Mouse (Mus musculus) intestine, embryonic 16.5 days (tissue): Measurements from ENCODE around the gene Olfr1380. TPM values are rescaled to one million over a fixed set of nuclear protein-coding genes. Genes with fewer than 3 reads are reported as not detected.
"Not testable (repeated sequence)": the region's sequence is repeated elsewhere in the genome, so short reads cannot be mapped to it uniquely, and the experiment has no call there.

Experiments used
- ATAC-seq: fragments of 200-750 bp; cut with Nextera tagmentation; 2 replicates; pipeline ENCODE4 v1.8.0; 2017; ENCODE audit warnings: moderate TSS enrichment, moderate library complexity
- H3K27ac ChIP-seq: fragments of 300-500 bp; sonication (generic); 2 replicates; pipeline ENCODE4 v1.5.1; 2014; ENCODE audit warnings: mild to moderate bottlenecking, low read length
- H3K27me3 ChIP-seq: fragments of 300-500 bp; sonication (generic); replicated peaks from 2 replicates; pipeline ENCODE4 v1.6.1; 2014; ENCODE audit warnings: low read length, control low read depth, mixed read lengths; ENCODE audit not compliant: control insufficient read depth, insufficient read depth
- H3K36me3 ChIP-seq: fragments of 300-500 bp; sonication (generic); 2 replicates; pipeline ENCODE4 v1.6.1; 2014; ENCODE audit warnings: low read length, control low read depth; ENCODE audit not compliant: control insufficient read depth, insufficient read depth
- H3K4me1 ChIP-seq: fragments of 300-500 bp; sonication (generic); 2 replicates; pipeline ENCODE4 v1.6.1; 2014; ENCODE audit warnings: low read length, control low read depth, mixed read lengths; ENCODE audit not compliant: control insufficient read depth, insufficient read depth
- H3K4me2 ChIP-seq: fragments of 300-500 bp; sonication (generic); 2 replicates; pipeline ENCODE4 v1.6.1; 2014; ENCODE audit warnings: low read depth, low read length, control low read depth
- H3K4me3 ChIP-seq: fragments of 300-500 bp; sonication (generic); 2 replicates; pipeline ENCODE4 v1.5.1; 2014; ENCODE audit warnings: mild to moderate bottlenecking, low read length
- H3K9ac ChIP-seq: fragments of 300-500 bp; sonication (generic); 2 replicates; pipeline ENCODE4 v1.6.1; 2014; ENCODE audit warnings: low read depth, low read length
- H3K9me3 ChIP-seq: fragments of 300-500 bp; sonication (generic); 2 replicates; pipeline ENCODE4 v1.6.1; 2016; ENCODE audit warnings: low read length, control low read depth; ENCODE audit not compliant: control insufficient read depth
- WGBS: fragments of 180-500 bp; shearing (Covaris S2); extraction: QIAGEN DNeasy Blood & Tissue Kit; methylation state at CpG from one replicate; pipeline ENCODE4 v1.1.7; 2014; 5-methylcytosine and 5-hydroxymethylcytosine counted together
- polyA plus RNA-seq: library from polyadenylated mRNA; unstranded; fragments of >200 nt; fragmentation: Nextera tagmentation; extraction: Ambion mirVana; gene quantifications from 2 replicates; pipeline ENCODE4 v1.2.1, GENCODE M21; 2015

The Olfr1380 gene
- polyA plus RNA-seq, 1 experiment from 2014 or later = not detected

GRCm38 (mm10) chr11:49590213-49590612 is 33.5 kb downstream of the Olfr1380 start:
- Histone ChIP-seq H3K9me3 (no peaks in the 10 kb centered on the region), H3K4me1 (no peaks in the 10 kb centered on the region), H3K9ac (no peak overlapping the region), H3K27me3 (no peaks in the 10 kb centered on the region), H3K4me2 (no peak overlapping the region), H3K4me3 (no peak overlapping the region), H3K27ac (no peak overlapping the region), H3K36me3 (no peaks in the 10 kb centered on the region)
- WGBS = 90% methylated on average over 19 of the region's 19 CpGs
- ATAC-seq = no peak

- H3K4me3 ChIP-seq, H3K9ac ChIP-seq, ATAC-seq, H3K4me2 ChIP-seq, H3K27ac ChIP-seq, H3K9me3 ChIP-seq, H3K36me3 ChIP-seq, H3K4me1 ChIP-seq, H3K27me3 ChIP-seq: not testable (repeated sequence)
- 69% methylated on average over 2 of the region's 2 CpGs for WGBS
Observed at GRCm38 (mm10) chr11:49597149-49597548, 40.5 kb downstream of the Olfr1380 start.

- not testable (repeated sequence) for H3K9ac ChIP-seq, H3K4me2 ChIP-seq, H3K4me1 ChIP-seq, H3K27ac ChIP-seq, ATAC-seq, H3K9me3 ChIP-seq, H3K36me3 ChIP-seq, H3K4me3 ChIP-seq
- H3K27me3 ChIP-seq = peaks cover 25% of the 10 kb centered on the region
- WGBS = 77% methylated on average over 5 of the region's 5 CpGs
Observed at GRCm38 (mm10) chr11:49608306-49608705, 51.6 kb downstream of the Olfr1380 start.

- ATAC-seq = peak; percentile 91
- H3K9ac ChIP-seq = peak within 1 kb of the TSS; percentile 48
- H3K4me3 ChIP-seq = peak within 1 kb of the TSS; percentile 51
Observed at GRCm38 (mm10) chr11:49608938-49609867, 52.5 kb downstream of the Olfr1380 start, which contains the start of gene Flt4. Gene Flt4 (plus strand): TSS chr11:49609263.

GRCm38 (mm10) chr11:49609868-49610824 is 53.5 kb downstream of the Olfr1380 start:
- Histone ChIP-seq H3K9ac (peak overlapping the region; percentile 48), H3K27me3 (peaks cover 31% of the 10 kb centered on the region), H3K4me3 (peak overlapping the region; percentile 51), H3K4me2 (peak overlapping the region; percentile 65)
- ATAC-seq = peak; percentile 40
- 1% methylated on average over 49 of the region's 52 CpGs for WGBS
- H3K9me3 ChIP-seq, H3K36me3 ChIP-seq, H3K27ac ChIP-seq, H3K4me1 ChIP-seq: not testable (repeated sequence)

More at GRCm38 (mm10) chr11:49608938-49609867, 52.5 kb downstream of the Olfr1380 start, which contains the start of gene Flt4:
- Histone ChIP-seq H3K27me3 (peaks cover 30% of the 10 kb centered on the region), H3K4me2 (peak within 1 kb of the TSS; percentile 65)
- not testable (repeated sequence) for H3K36me3 ChIP-seq, H3K9me3 ChIP-seq, H3K4me1 ChIP-seq, H3K27ac ChIP-seq
- 3% methylated on average over 51 of the region's 61 CpGs for WGBS

- not testable (repeated sequence) for H3K4me2 ChIP-seq, H3K4me3 ChIP-seq
Observed at GRCm38 (mm10) chr11:49611349-49611748, 54.7 kb downstream of the Olfr1380 start.

GRCm38 (mm10) chr11:49612154-49612553 is 55.5 kb downstream of the Olfr1380 start:
- Histone ChIP-seq H3K9me3 (no peaks in the 10 kb centered on the region), H3K27me3 (peaks cover 31% of the 10 kb centered on the region), H3K36me3 (no peaks in the 10 kb centered on the region), H3K4me1 (no peaks in the 10 kb centered on the region), H3K27ac (no peak overlapping the region), H3K9ac (no peak overlapping the region), H3K4me3 (no peak overlapping the region), H3K4me2 (no peak overlapping the region)
- no peak for ATAC-seq
- 30% methylated on average over 3 of the region's 3 CpGs for WGBS

More at GRCm38 (mm10) chr11:49611349-49611748, 54.7 kb downstream of the Olfr1380 start:
- H3K36me3 ChIP-seq, H3K27ac ChIP-seq, ATAC-seq, H3K4me1 ChIP-seq, H3K9ac ChIP-seq, H3K9me3 ChIP-seq: not testable (repeated sequence)
- H3K27me3 ChIP-seq = peaks cover 31% of the 10 kb centered on the region
- 12% methylated on average over 3 of the region's 3 CpGs for WGBS

- Histone ChIP-seq H3K4me3 (no peak overlapping the region), H3K27ac (no peak overlapping the region), H3K9me3 (no peaks in the 10 kb centered on the region), H3K4me1 (no peaks in the 10 kb centered on the region), H3K4me2 (no peak overlapping the region), H3K9ac (no peak overlapping the region), H3K36me3 (no peaks in the 10 kb centered on the region), H3K27me3 (peaks cover 28% of the 10 kb centered on the region)
- 13% methylated on average over 10 of the region's 10 CpGs for WGBS
- ATAC-seq = peak; percentile 61
Observed at GRCm38 (mm10) chr11:49613349-49613748, 56.7 kb downstream of the Olfr1380 start.
